Mouse (Mus musculus): ENCODE measurements at regions not wholly inside any gene's neighbourhood (a gene's known extent, or its start where the extent isn't known, plus 50 kb on each side); places are given as distances from the start of the nearest gene placed in this dataset.

GRCm38 (mm10) chr3:34465040-34465831 is 185.0 kb upstream of the Sox2 start:
- DNase-seq: no peak

GRCm38 (mm10) chr3:34458766-34459165 is 191.4 kb upstream of the Sox2 start:
- no peak for DNase-seq

DNA sequence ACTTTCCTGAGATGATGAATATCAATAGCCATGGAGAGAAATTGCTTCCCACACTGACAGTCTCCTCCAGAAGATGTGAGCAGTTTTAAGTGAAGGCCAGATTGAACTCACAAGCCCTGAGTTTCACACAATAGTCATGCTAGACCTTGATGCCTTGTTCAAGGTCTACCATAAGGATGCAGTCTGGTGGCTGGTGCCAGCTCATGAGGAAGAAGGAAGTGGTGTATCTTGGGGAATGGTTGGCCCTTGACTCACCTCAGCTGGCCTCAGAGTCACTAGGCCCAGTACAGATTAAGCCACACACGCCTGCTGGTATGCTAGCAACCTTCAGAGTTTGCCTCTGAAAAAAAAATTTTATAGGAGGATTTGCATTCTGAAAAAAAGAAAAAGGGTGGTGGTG is 192.4 kb upstream of the Sox2 start:
- no peak for DNase-seq

- peak; percentile 44 for DNase-seq
Observed at GRCm38 (mm10) chr3:34456488-34457433, 193.4 kb upstream of the Sox2 start.

GRCm38 (mm10) chr3:34454026-34454624 is 196.1 kb upstream of the Sox2 start:
- no peak for DNase-seq

DNA sequence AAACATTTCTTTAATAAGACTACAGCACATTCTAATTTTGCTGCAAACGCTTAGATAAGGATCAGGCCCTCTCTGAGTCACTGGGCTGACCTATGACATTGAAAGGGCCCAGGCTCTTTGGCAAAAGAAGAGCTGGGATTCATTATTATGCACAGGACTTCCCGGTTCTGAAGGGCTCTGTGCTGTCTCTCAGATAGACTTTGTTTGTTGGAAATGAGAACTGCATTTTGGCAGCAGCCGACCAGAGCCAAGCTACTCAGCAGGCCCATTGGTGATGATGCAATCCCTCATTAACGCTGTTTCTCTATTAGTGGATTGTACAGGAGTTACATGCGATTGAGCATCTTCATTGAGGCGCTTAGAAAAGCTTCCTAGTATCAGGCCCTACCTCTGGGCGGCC is 204.9 kb upstream of the Sox2 start:
- peak; percentile 73 for DNase-seq

DNA sequence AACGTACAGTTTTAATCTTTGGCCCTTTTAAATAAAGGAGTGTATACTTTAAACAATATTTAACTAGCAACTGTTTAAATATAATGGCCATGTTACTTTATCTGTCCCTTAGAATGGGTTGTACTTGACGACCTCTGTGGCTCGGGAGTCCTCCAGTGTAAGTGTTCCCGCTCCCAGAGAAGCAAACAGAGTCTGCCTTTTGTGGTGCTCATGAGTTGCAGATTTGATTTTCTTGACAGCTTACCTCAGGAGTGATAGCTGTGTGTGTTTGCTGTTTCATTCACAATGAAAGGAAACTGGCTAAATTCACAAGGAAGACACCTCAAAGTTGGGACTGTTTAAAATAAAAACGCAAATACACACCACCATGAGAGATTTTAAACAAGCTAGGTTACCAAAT is 205.4 kb upstream of the Sox2 start:
- no peak for DNase-seq

DNA sequence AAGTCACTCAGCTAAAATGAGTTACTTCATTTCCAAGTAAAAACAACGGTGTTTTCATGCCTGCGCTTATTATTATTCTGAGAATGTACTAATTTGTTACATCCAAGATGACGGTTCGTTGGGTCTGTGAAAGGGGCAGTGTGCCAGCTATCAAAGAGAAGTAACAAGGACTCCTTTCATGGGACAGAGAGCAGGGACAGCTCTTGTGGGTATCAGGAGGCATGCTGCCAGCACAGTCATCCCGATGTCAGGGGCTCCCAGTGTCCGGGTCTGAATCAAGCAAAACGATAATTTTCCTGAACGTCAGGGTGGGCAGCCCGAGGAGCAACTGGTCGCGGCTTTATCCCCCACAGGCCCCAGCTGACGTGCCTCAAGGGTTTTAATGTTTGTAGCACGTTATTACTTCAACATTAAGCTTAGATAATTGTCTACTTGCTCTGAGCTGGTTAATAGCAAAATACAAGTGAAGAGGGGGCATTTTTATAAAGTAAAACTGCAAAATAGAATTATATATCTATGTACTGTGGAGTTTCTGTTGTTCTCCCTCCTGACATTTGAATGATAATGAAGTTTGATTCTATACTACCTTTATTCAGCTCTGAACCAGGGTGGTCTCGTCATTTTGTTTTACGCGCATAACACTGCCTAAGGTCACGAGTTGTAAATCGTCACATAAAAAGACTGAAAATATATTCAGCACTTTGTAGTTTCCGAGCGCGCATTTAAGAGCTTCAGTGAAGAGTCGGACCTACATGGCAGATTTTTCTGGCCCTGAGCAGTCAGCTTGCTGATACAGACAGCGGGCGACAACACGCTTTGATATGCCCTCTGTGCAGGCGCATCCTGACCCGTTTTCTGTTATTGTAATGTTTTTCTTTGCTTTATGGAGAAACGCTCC is 206.2 kb upstream of the Sox2 start:
- DNase-seq: peak; percentile 73

DNA sequence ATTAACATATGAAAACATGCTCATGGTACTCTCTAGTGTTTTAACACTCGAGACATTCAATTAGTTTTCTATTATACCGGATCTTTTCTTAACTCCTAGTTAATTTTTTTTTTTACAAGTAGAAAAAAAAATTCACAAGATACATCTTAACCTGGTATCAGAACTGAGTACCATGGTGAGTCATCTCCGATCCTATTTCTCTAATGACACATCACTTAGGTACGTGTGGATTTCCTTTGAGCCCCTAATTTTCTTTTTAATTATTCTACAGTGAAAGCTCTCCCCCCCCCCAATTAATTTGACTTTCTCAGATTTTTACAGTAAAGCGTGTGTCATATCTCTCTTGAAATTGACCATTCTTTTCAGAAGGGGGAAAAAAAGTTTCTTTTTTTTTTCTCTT is 206.9 kb upstream of the Sox2 start:
- no peak for DNase-seq

- DNase-seq: no peak
Observed at GRCm38 (mm10) chr3:34441792-34442191, 208.4 kb upstream of the Sox2 start.

GRCm38 (mm10) chr3:34441266-34441665 is 208.9 kb upstream of the Sox2 start:
- DNase-seq: peak; percentile 59

- no peak for DNase-seq
Observed at GRCm38 (mm10) chr3:34434901-34435300, 215.3 kb upstream of the Sox2 start.

- DNase-seq: no peak
Observed at GRCm38 (mm10) chr3:34427967-34428366, 222.2 kb upstream of the Sox2 start.

DNA sequence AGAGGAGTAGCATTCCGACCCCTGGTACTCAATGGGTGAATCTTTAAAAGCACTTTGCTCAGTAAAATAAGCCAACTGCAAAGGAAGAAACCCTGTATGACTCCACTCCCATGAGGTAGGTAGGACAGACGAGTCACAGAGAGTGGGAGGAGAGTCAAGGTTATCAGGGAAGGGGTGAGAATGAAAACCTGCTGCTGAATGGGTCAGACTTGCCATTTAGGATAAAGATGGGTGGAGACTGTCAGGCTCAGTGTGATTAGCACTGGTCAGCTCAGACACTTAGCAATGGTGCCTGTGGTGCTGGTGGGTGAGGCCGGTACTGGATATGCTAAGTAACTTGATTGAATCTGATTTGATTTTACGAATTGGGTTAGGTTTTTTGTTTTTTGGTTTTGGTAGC is 222.7 kb upstream of the Sox2 start:
- no peak for DNase-seq

GRCm38 (mm10) chr3:34426955-34427354 is 223.2 kb upstream of the Sox2 start:
- DNase-seq: no peak

- DNase-seq: no peak
Observed at GRCm38 (mm10) chr3:34411915-34412306, 238.3 kb upstream of the Sox2 start.

- peak; percentile 2 for DNase-seq
Observed at GRCm38 (mm10) chr3:34411142-34411914, 238.9 kb upstream of the Sox2 start.

DNA sequence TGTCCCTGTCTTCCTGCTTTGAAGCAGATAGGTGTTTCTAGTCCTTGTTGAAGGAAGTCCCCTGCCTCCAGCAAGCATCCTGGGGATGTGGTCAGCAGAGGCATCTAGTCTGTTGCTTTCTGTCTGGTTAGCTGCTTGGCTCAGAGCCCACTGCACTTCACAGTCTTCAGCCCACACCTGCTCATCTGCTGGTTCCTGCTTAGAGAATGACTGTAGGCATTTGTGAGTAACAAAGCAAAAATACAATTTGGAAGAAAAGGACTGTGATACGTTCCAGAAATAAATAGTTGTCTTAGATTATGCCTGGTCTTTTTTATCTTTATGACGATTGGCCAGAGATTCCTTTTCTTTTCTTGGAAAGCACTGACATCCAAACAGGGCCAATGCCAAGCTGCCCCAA is 246.6 kb upstream of the Sox2 start:
- DNase-seq: no peak

DNA sequence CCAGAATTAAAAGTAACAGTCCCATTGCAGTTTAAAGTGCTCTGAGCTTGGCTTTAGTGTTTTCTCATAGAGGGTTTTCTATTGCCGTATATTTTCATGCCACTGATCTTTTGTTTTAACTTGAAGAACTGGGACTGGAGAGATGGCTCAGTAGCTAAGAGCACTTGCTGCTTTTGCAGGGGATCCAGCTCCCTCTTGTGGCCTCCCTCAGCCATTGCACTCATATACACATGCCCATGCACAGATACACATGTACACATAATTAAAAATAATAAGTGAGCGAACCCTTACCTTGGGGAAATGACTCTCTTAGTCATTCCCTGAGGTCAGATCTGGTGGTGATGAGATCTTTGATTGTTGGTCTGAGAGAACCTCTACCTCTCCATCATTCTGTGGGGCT is 258.9 kb upstream of the Sox2 start:
- no peak for DNase-seq

DNA sequence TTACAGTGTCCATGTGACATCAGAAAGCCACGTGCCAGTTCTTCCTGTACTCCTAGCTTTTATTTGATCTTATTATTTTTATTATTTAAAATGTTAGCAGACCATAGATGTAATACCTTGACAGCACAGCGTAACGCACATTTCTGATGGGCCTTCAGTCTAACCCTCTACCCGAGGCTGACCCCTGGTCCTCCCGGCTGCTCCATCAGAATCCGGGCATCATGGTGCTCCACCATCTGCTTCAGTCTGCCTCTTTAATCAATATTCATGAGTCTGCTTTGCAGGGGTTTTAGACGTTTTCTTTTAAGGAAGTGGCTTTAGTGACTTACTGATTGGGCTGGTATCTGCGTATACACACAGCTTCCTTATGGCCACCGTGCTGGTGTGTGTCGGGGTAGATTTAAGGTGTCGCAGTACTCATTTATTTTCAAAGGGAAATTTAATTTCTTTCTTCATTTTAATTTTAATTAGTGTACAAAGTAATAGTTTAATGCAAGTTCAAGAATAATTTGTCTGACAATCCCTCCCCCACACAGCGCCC is 265.2 kb upstream of the Sox2 start:
- DNase-seq: no peak

GRCm38 (mm10) chr3:34377913-34378312 is 272.3 kb upstream of the Sox2 start:
- DNase-seq: no peak

Data from right cerebral cortex, adult 18-20 months (tissue).